Mouse (Mus musculus) heart, embryonic 10.5 days (tissue): ENCODE measurements around the gene Ccdc194. TPM values are rescaled to one million over a fixed set of nuclear protein-coding genes. Genes with fewer than 3 reads are reported as not detected.
"Not testable (repeated sequence)": the region's sequence is repeated elsewhere in the genome, so short reads cannot be mapped to it uniquely, and the experiment has no call there.

ENCODE experiments used
- DNase-seq: peaks from one replicate; pipeline ENCODE4 v3.0.0-alpha.2; 2017; ENCODE audit warnings: low spot score
- H3K27ac ChIP-seq: fragments of 300-500 bp; sonication (generic); 2 replicates; pipeline ENCODE4 v1.5.1; 2016; ENCODE audit warnings: mild to moderate bottlenecking
- H3K27me3 ChIP-seq: fragments of 300-500 bp; sonication (generic); 2 replicates; pipeline ENCODE4 v1.6.1; 2016; ENCODE audit warnings: mild to moderate bottlenecking; ENCODE audit not compliant: poor library complexity, insufficient read depth, severe bottlenecking
- H3K36me3 ChIP-seq: fragments of 300-500 bp; sonication (generic); 2 replicates; pipeline ENCODE4 v1.6.1; 2016; ENCODE audit warnings: mild to moderate bottlenecking, moderate library complexity
- H3K4me1 ChIP-seq: fragments of 300-500 bp; sonication (generic); 2 replicates; pipeline ENCODE4 v1.6.1; 2016; ENCODE audit warnings: mild to moderate bottlenecking
- H3K4me3 ChIP-seq: fragments of 300-500 bp; sonication (generic); 2 replicates; pipeline ENCODE4 v1.5.1; 2016; ENCODE audit warnings: mild to moderate bottlenecking, moderate library complexity
- H3K9me3 ChIP-seq: fragments of 300-500 bp; sonication (generic); 2 replicates; pipeline ENCODE4 v1.6.1; 2016; ENCODE audit warnings: mild to moderate bottlenecking, moderate library complexity
- WGBS: fragments of 180-500 bp; shearing (Covaris S2); methylation state at CpG from one replicate; pipeline ENCODE4 v1.1.7; 2016; 5-methylcytosine and 5-hydroxymethylcytosine counted together
- polyA plus RNA-seq: library from polyadenylated mRNA; unstranded; fragments of >200 nt; fragmentation: Nextera tagmentation; extraction: Ambion mirVana; gene quantifications from 2 replicates; pipeline ENCODE4 v1.2.1, GENCODE M21; 2016

Gene Ccdc194
- polyA plus RNA-seq, 1 experiment from 2014 or later, result 0.99 TPM

GRCm38 (mm10) chr8:71543755-71544154 is 18.2 kb upstream of the Ccdc194 start:
- H3K9me3 ChIP-seq, result no peaks in the 10 kb centered on the region
- peak overlapping the region; percentile 92 for H3K4me3 ChIP-seq
- H3K36me3 ChIP-seq, result peaks cover 35% of the 10 kb centered on the region
- no peak for DNase-seq
- H3K27ac ChIP-seq, result no peak overlapping the region
- WGBS, result 85% methylated on average over 9 of the region's 9 CpGs
- H3K27me3 ChIP-seq, result no peaks in the 10 kb centered on the region
- H3K4me1 ChIP-seq, result peaks cover 10% of the 10 kb centered on the region

GRCm38 (mm10) chr8:71542632-71543343 is 17.3 kb upstream of the Ccdc194 start, which contains the start of gene Mvb12a:
TSS of gene Mvb12a (plus strand) at chr8:71542922.
- under 1% methylated on average over 54 of the region's 55 CpGs for WGBS
- Histone ChIP-seq H3K27me3 (no peaks in the 10 kb centered on the region), H3K36me3 (peaks cover 27% of the 10 kb centered on the region), H3K9me3 (no peaks in the 10 kb centered on the region), H3K4me1 (peaks cover 15% of the 10 kb centered on the region), H3K27ac (peak within 1 kb of the TSS; percentile 89), H3K4me3 (peak within 1 kb of the TSS; percentile 92)
- peak; percentile 100 for DNase-seq

- Histone ChIP-seq H3K27me3 (peaks cover 17% of the 10 kb centered on the region), H3K27ac (peak within 1 kb of the TSS; percentile 77), H3K4me3 (peak within 1 kb of the TSS; percentile 64), H3K9me3 (no peaks in the 10 kb centered on the region), H3K36me3 (no peaks in the 10 kb centered on the region), H3K4me1 (peaks cover 27% of the 10 kb centered on the region)
- 2% methylated on average over 37 of the region's 37 CpGs for WGBS
- peak; percentile 94 for DNase-seq
Observed at GRCm38 (mm10) chr8:71537028-71537867, 11.7 kb upstream of the Ccdc194 start, which contains the start of gene Bst2. TSS of gene Bst2 (minus strand) at chr8:71537456.

- no peak for DNase-seq
- 54% methylated on average over 5 of the region's 5 CpGs for WGBS
- H3K9me3 ChIP-seq, result no peaks in the 10 kb centered on the region
- no peak overlapping the region for H3K4me3 ChIP-seq
- peaks cover 27% of the 10 kb centered on the region for H3K4me1 ChIP-seq
- peaks cover 17% of the 10 kb centered on the region for H3K27me3 ChIP-seq
- H3K27ac ChIP-seq, result no peak overlapping the region
- H3K36me3 ChIP-seq, result no peaks in the 10 kb centered on the region
Observed at GRCm38 (mm10) chr8:71535663-71536062, 10.2 kb upstream of the Ccdc194 start.

- H3K4me3 ChIP-seq, result no peak overlapping the region
- H3K9me3 ChIP-seq, result no peaks in the 10 kb centered on the region
- H3K27ac ChIP-seq, result no peak overlapping the region
- peaks cover 27% of the 10 kb centered on the region for H3K4me1 ChIP-seq
- no peaks in the 10 kb centered on the region for H3K36me3 ChIP-seq
- DNase-seq, result no peak
- 40% methylated on average over 3 of the region's 3 CpGs for WGBS
- H3K27me3 ChIP-seq, result peaks cover 17% of the 10 kb centered on the region
Observed at GRCm38 (mm10) chr8:71534263-71534810, 8.8 kb upstream of the Ccdc194 start.

- DNase-seq, result not testable (repeated sequence)
Observed at GRCm38 (mm10) chr8:71530735-71531467, 5.4 kb upstream of the Ccdc194 start.

GRCm38 (mm10) chr8:71528362-71529073 is 3.0 kb upstream of the Ccdc194 start:
- H3K36me3 ChIP-seq, result no peaks in the 10 kb centered on the region
- H3K27ac ChIP-seq, result peak overlapping the region; percentile 82
- no peak for DNase-seq
- H3K9me3 ChIP-seq, result no peaks in the 10 kb centered on the region
- H3K4me3 ChIP-seq, result 0 out of 2 replicates have a peak overlapping the region, but pooled peaks have one; percentile 1
- 66% methylated on average over 11 of the region's 11 CpGs for WGBS
- H3K27me3 ChIP-seq, result peaks cover 40% of the 10 kb centered on the region
- H3K4me1 ChIP-seq, result peaks cover 37% of the 10 kb centered on the region

More at GRCm38 (mm10) chr8:71530735-71531467, 5.4 kb upstream of the Ccdc194 start:
- WGBS, result 70% methylated on average over 6 of the region's 12 CpGs
- not testable (repeated sequence) for H3K4me3 ChIP-seq, H3K9me3 ChIP-seq, H3K36me3 ChIP-seq, H3K27ac ChIP-seq
- peaks cover 36% of the 10 kb centered on the region for H3K4me1 ChIP-seq
- H3K27me3 ChIP-seq, result peaks cover 23% of the 10 kb centered on the region

- DNase-seq, result no peak
- peaks cover 49% of the 10 kb centered on the region for H3K27me3 ChIP-seq
- H3K36me3 ChIP-seq, result no peaks in the 10 kb centered on the region
- H3K4me1 ChIP-seq, result peaks cover 40% of the 10 kb centered on the region
- 29% methylated on average over 3 of the region's 3 CpGs for WGBS
- no peak overlapping the region for H3K4me3 ChIP-seq
- no peaks in the 10 kb centered on the region for H3K9me3 ChIP-seq
- peak overlapping the region; percentile 72 for H3K27ac ChIP-seq
Observed at GRCm38 (mm10) chr8:71527162-71527870, 1.8 kb upstream of the Ccdc194 start.

GRCm38 (mm10) chr8:71526272-71526671 is 761 bp upstream of the Ccdc194 start:
- peak overlapping the region; percentile 84 for H3K27ac ChIP-seq
- H3K4me3 ChIP-seq, result no peak overlapping the region
- 4% methylated on average over 6 of the region's 6 CpGs for WGBS
- no peaks in the 10 kb centered on the region for H3K9me3 ChIP-seq
- H3K27me3 ChIP-seq, result peaks cover 51% of the 10 kb centered on the region
- H3K36me3 ChIP-seq, result no peaks in the 10 kb centered on the region
- peaks cover 50% of the 10 kb centered on the region for H3K4me1 ChIP-seq
- DNase-seq, result no peak

GRCm38 (mm10) chr8:71521634-71522033 is 3.9 kb downstream of the Ccdc194 start:
- Histone ChIP-seq H3K27me3 (peaks cover 45% of the 10 kb centered on the region), H3K4me1 (peaks cover 42% of the 10 kb centered on the region), H3K9me3 (no peaks in the 10 kb centered on the region), H3K36me3 (no peaks in the 10 kb centered on the region), H3K4me3 (peak overlapping the region; percentile 27; the same call in 1 of the 2 replicates), H3K27ac (peak overlapping the region; percentile 22; the same call in 1 of the 2 replicates)
- 6% methylated on average over 17 of the region's 17 CpGs for WGBS
- peak; percentile 96 for DNase-seq

GRCm38 (mm10) chr8:71519037-71519825 is 6.3 kb downstream of the Ccdc194 start:
- DNase-seq, H3K4me3 ChIP-seq, H3K36me3 ChIP-seq, H3K27ac ChIP-seq, H3K9me3 ChIP-seq: not testable (repeated sequence)
- 41% methylated on average over 10 of the region's 10 CpGs for WGBS
- Histone ChIP-seq H3K4me1 (peaks cover 27% of the 10 kb centered on the region), H3K27me3 (peaks cover 21% of the 10 kb centered on the region; the same call in 1 of the 2 replicates)
